Mouse (Mus musculus) left cerebral cortex, adult 8-10 months (tissue): ENCODE results near the gene Htr7. TPM values are rescaled to one million over a fixed set of nuclear protein-coding genes. Genes with fewer than 3 reads are reported as not detected.
A peak's percentile ranks its signal among the peaks of the same experiment; 100 is the strongest.

Experiments used
- DNase-seq, 2 experiments: peaks; one replicate each; pipeline ENCODE4 v3.0.0; 2022; ENCODE audit warnings: low spot score in 2 of 2
- total RNA-seq, 4 experiments: library from RNA; stranded (reverse); gene quantifications; 2 replicates each; pipeline ENCODE4 v1.2.4; 2022

Htr7 gene
- total RNA-seq, 4 experiments from 2014 or later = 9.6 to 14.7 (median 12.2) TPM

DNA sequence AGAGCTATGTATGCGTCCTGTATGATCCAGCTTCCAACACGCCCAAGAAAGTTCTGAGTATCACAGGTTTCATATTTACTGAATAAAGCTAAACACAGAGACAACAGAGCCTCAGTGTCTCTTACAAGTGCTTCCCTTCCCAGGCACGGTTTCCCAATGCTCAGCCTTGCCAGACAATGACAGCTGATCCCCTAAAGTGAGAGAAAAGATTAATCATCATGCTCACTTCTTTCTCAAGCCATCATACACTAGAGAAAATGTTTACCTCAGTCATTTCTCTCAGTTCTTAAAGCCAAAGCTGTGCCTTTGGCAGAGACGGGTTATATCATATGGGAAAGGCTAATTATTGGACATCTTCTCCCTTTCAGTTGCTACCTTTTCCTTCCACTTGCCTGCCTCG is 99.7 kb downstream of the Htr7 start:
- DNase-seq = no peak

DNA sequence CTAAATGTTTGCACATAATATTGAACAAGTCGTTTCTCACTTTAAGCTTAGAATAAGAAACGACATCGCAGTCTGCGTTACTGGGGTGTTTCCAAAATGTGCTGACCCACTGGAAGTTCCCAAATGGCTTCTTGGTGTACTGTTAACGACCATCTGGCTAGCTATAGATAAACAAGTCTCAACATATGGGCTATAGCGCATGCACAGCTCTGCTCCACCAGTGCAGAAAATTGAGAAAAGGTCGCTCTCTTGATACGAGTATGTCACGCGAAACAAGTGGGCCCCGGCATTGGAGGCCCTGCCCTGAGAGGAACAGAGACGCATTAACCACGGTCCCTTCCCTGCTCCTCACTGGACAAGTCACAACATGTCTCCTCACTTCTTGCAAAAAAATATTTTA is 101.6 kb downstream of the Htr7 start:
- DNase-seq = no peak

DNA sequence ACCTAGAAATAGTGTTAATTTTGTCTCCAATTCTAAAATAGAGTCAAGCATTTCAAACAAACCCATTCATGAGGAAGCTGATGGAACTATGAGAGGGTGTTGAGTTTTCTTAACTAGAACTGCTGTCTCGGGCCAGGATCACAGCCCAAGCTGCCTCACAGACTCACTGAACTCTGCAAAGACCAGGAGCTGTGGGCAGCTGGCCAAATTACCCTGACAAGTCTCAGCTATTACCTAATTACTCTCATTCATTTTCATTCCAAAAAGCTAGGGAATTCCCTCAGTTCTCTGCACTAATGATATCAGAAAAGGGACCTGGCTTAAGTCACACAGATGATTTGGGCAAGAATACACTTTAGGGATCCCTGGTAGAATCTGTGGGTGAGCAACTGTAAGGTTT is 107.4 kb downstream of the Htr7 start:
- no peak for DNase-seq

DNA sequence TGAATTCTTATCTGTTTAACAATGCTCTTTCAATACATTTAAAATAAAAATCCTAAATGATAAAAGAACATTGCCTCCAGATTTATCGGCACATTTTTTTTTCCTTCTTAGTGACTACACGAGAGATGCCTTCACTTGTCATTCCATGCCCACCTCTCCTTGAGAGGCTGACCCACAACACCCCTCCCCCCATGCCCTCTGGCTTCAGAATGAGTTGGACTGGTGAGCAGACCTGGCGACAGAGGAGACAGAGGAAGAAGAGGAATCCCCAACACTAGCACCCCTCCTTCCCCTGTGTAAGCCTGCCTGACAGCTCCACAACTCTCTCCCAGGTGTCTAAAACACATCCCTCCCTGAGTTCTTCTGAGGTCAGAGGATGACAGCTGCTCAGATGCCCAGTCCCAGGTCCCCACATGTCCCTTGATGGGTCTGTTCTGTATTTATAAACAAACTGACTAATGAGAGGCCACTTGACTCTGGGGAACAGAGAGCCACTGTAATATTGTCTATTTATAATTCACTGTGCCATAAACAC is 132.3 kb downstream of the Htr7 start:
- DNase-seq = no peak

- DNase-seq = peak; percentile 48 to 75
Measured at GRCm38 (mm10) chr19:35924418-35924817, 132.9 kb downstream of the Htr7 start.

Other genes with a start within 250 kb of the Htr7 start
- gene Rpp30, start 26.2 kb upstream of the Htr7 start, total RNA-seq = 10 to 100 TPM; 16.1 to 21.2 (median 18.3) TPM
- under 1 TPM in 2 of 4 experiments, not detected in 2; 0.18 to 0.30 TPM for gene Ankrd1, start 62.6 kb upstream of the Htr7 start, total RNA-seq